Mouse (Mus musculus): ENCODE results near the gene Lrp4. TPM values are rescaled to one million over a fixed set of nuclear protein-coding genes. Genes with fewer than 3 reads are reported as not detected.

Lrp4 gene
- polyA plus RNA-seq, 1 experiment from 2014 or later: 1.9 TPM

DNA sequence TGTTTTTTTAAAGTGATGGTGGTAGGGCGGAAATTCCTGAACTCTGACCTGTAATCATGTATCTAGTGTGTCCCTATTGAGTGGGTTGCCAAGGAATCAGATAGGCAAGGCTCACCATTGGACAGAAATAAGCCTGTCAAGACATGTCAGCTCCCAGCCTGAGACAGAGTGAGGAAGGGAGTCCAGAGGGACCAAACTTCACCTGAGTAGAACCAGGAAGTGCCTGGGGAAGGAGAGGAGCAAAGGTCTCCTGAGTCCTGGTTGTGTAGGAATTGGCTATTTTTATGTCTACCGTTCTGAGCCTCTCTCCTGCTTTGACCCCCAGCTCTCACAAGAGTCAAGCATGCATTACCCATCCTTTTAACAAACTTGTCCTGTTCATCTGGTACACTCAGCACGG, 8.6 kb downstream of the Lrp4 start:
- H3K9me3 ChIP-seq (ENCODE audit: control insufficient read depth, low read length): no peaks in the 10 kb centered on the region
- DNase-seq (ENCODE audit: low spot score): no peak
- no peak overlapping the region for H3K9ac ChIP-seq (ENCODE audit: low read depth, low read length)
- H3K27ac ChIP-seq (ENCODE audit: low read depth, low read length): no peak overlapping the region
- no peak for ATAC-seq (replicated peaks; ENCODE audit: low FRiP score)
- no peaks in the 10 kb centered on the region for H3K36me3 ChIP-seq (ENCODE audit: control insufficient read depth, insufficient read depth, low read length)
- WGBS: 79% methylated on average over 3 of the region's 3 CpGs
- H3K4me2 ChIP-seq: no peak overlapping the region
- H3K4me3 ChIP-seq (ENCODE audit: low read depth, low read length): no peak overlapping the region
- peaks cover 22% of the 10 kb centered on the region for H3K4me1 ChIP-seq (replicated peaks; ENCODE audit: control insufficient read depth, insufficient read depth, low read length)
- no peaks in the 10 kb centered on the region for H3K27me3 ChIP-seq (replicated peaks; ENCODE audit: control insufficient read depth, insufficient read depth, low read length)

DNA sequence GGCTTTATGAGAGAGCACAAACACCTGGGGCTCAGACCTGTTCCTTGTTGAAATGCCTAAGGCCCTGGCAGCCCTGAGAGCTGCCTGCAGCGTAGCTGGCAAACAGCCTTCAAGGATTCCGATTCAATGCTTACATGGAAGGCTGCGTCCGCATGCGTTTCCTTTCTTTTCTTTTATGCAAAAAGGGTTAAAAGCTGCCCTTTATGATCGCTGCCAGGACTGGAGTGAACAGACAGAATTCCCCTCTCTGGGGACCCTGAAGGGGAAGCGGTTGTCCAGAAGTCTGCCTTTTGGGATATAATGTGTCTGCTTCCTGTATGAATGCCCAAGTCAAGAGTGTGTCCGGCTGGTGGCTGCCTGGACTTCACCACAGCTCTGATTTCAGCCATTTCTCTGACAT, 10.3 kb downstream of the Lrp4 start:
- H3K27me3 ChIP-seq (replicated peaks; ENCODE audit: control insufficient read depth, insufficient read depth, low read length): no peaks in the 10 kb centered on the region
- H3K36me3 ChIP-seq (ENCODE audit: control insufficient read depth, insufficient read depth, low read length): no peaks in the 10 kb centered on the region
- DNase-seq (ENCODE audit: low spot score): no peak
- peaks cover 9% of the 10 kb centered on the region for H3K4me1 ChIP-seq (replicated peaks; ENCODE audit: control insufficient read depth, insufficient read depth, low read length)
- no peak overlapping the region for H3K4me3 ChIP-seq (ENCODE audit: low read depth, low read length)
- H3K27ac ChIP-seq (ENCODE audit: low read depth, low read length): no peak overlapping the region
- no peak for ATAC-seq (replicated peaks; ENCODE audit: low FRiP score)
- WGBS: 79% methylated on average over 8 of the region's 8 CpGs
- no peaks in the 10 kb centered on the region for H3K9me3 ChIP-seq (ENCODE audit: control insufficient read depth, low read length)
- H3K4me2 ChIP-seq: no peak overlapping the region
- no peak overlapping the region for H3K9ac ChIP-seq (ENCODE audit: low read depth, low read length)

DNA sequence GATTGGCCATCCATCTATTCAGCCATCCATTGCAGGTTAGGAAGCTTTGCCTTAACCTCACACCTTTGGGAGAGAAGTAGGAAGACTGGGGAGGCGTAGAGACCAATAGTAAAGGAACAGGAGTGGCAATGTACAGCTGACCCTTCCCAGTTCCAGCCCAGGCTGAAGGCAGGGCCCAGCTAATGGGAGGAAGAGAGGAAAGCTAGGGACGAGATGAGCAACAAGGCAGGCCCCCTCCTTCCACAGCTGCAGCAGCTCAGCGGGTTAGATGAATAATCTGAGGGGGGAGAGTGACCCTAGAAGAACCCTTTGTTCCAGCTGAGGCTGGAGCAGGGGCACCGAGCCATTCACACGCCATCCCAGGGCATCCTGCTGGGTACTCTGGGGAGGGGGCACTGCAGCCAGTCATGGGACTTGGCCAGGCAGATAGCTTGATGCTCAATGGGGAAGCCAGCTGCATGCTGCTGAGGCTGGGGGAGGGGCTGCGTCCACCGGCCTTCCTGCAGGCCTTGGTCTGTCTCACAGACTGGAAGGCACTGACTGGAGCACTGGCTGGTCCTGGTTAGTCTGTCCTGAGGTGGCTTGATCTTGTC, 12.8 kb downstream of the Lrp4 start:
- no peak for DNase-seq (ENCODE audit: low spot score)
- no peak overlapping the region for H3K9ac ChIP-seq (ENCODE audit: low read depth, low read length)
- WGBS: 37% methylated on average over 7 of the region's 7 CpGs

DNA sequence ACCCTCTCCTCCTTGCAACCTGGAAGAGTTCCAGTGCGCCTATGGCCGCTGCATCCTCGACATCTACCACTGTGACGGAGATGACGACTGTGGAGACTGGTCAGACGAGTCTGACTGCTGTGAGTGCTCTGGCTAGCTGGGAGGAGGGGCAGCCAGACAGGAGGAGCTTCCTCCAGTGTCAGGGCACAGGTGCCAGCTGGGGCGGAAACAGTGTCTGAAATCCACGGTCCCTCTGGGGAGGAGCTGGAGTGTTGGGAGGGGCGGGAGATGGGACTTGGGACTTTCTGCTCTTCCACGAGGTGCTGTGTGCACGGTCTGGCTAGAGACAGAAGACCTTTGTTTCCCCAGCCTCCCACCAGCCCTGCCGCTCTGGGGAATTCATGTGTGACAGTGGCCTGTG, 17.0 kb downstream of the Lrp4 start:
- no peaks in the 10 kb centered on the region for H3K27me3 ChIP-seq (replicated peaks; ENCODE audit: control insufficient read depth, insufficient read depth, low read length)
- no peaks in the 10 kb centered on the region; the same call in none of the 2 replicates for H3K4me1 ChIP-seq (replicated peaks; ENCODE audit: control insufficient read depth, insufficient read depth, low read length)
- WGBS: 77% methylated on average over 12 of the region's 12 CpGs
- DNase-seq (ENCODE audit: low spot score) (no peak), ATAC-seq (replicated peaks; ENCODE audit: low FRiP score) (no peak)
- no peak overlapping the region for H3K4me2 ChIP-seq
- H3K9ac ChIP-seq (ENCODE audit: low read depth, low read length): no peak overlapping the region
- no peak overlapping the region for H3K4me3 ChIP-seq (ENCODE audit: low read depth, low read length)
- H3K36me3 ChIP-seq (ENCODE audit: control insufficient read depth, insufficient read depth, low read length): peaks cover 7% of the 10 kb centered on the region; the same call in 1 of the 2 replicates
- H3K27ac ChIP-seq (ENCODE audit: low read depth, low read length): no peak overlapping the region
- H3K9me3 ChIP-seq (ENCODE audit: control insufficient read depth, low read length): no peaks in the 10 kb centered on the region

More for the DNA sequence above, 12.8 kb downstream of the Lrp4 start:
- no peaks in the 10 kb centered on the region for H3K27me3 ChIP-seq (replicated peaks; ENCODE audit: control insufficient read depth, insufficient read depth, low read length)
- no peak for ATAC-seq (replicated peaks; ENCODE audit: low FRiP score)
- no peaks in the 10 kb centered on the region for H3K9me3 ChIP-seq (ENCODE audit: control insufficient read depth, low read length)
- H3K4me3 ChIP-seq (ENCODE audit: low read depth, low read length): no peak overlapping the region
- no peaks in the 10 kb centered on the region for H3K4me1 ChIP-seq (replicated peaks; ENCODE audit: control insufficient read depth, insufficient read depth, low read length)
- no peak overlapping the region for H3K4me2 ChIP-seq
- peaks cover 2% of the 10 kb centered on the region; the same call in 1 of the 2 replicates for H3K36me3 ChIP-seq (ENCODE audit: control insufficient read depth, insufficient read depth, low read length)
- no peak overlapping the region for H3K27ac ChIP-seq (ENCODE audit: low read depth, low read length)

DNA sequence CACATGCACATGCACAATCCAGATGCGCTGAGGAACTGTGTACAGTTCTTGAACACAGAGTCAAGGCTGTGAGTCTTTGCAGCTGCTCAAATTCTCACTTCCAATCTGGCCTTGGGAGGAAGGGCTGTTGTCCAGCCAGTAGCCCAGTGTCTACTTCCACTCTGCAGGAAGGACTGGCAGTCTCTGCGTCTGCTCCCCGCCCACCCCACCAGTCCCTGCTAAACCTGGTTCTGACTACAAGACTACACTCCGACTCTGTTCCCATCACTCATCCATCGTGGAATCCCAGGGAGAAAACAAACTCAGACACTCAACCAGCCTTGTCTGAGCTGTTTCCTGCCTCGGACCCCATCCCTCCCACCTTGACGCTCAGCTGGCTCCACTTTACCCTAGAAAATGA, 18.5 kb downstream of the Lrp4 start:
- Histone ChIP-seq H3K4me2 (no peak overlapping the region), H3K9ac (ENCODE audit: low read depth, low read length) (no peak overlapping the region), H3K4me1 (replicated peaks; ENCODE audit: control insufficient read depth, insufficient read depth, low read length) (no peaks in the 10 kb centered on the region; the same call in none of the 2 replicates), H3K27ac (ENCODE audit: low read depth, low read length) (no peak overlapping the region), H3K4me3 (ENCODE audit: low read depth, low read length) (no peak overlapping the region), H3K27me3 (replicated peaks; ENCODE audit: control insufficient read depth, insufficient read depth, low read length) (no peaks in the 10 kb centered on the region), H3K36me3 (ENCODE audit: control insufficient read depth, insufficient read depth, low read length) (peaks cover 7% of the 10 kb centered on the region; the same call in 1 of the 2 replicates), H3K9me3 (ENCODE audit: control insufficient read depth, low read length) (no peaks in the 10 kb centered on the region)
- ATAC-seq (replicated peaks; ENCODE audit: low FRiP score) (no peak), DNase-seq (ENCODE audit: low spot score) (no peak)
- WGBS: 67% methylated on average over 7 of the region's 7 CpGs

DNA sequence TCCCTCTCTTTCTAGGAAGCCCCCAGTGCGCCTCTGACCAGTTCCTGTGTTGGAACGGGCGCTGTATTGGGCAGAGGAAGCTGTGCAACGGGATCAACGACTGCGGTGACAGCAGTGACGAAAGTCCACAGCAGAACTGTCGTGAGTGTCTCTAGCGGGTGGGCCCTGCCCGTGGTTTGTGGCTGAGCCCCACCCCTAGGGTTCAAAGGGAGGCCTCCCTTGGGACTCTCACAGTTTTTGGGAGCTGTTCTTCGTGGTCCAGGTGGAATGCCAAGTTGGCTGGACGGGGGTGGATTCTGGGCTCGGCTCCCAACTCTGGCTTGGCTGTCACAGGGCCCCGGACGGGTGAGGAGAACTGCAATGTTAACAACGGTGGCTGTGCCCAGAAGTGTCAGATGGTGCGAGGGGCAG, 18.9 kb downstream of the Lrp4 start:
- H3K9me3 ChIP-seq (ENCODE audit: control insufficient read depth, low read length): no peaks in the 10 kb centered on the region
- H3K4me2 ChIP-seq: no peak overlapping the region
- H3K27me3 ChIP-seq (replicated peaks; ENCODE audit: control insufficient read depth, insufficient read depth, low read length): no peaks in the 10 kb centered on the region
- peaks cover 7% of the 10 kb centered on the region; the same call in 1 of the 2 replicates for H3K36me3 ChIP-seq (ENCODE audit: control insufficient read depth, insufficient read depth, low read length)
- no peaks in the 10 kb centered on the region; the same call in none of the 2 replicates for H3K4me1 ChIP-seq (replicated peaks; ENCODE audit: control insufficient read depth, insufficient read depth, low read length)
- no peak overlapping the region for H3K9ac ChIP-seq (ENCODE audit: low read depth, low read length)
- DNase-seq (ENCODE audit: low spot score) (no peak), ATAC-seq (replicated peaks; ENCODE audit: low FRiP score) (no peak)
- 52% methylated on average over 17 of the region's 17 CpGs for WGBS
- H3K4me3 ChIP-seq (ENCODE audit: low read depth, low read length): no peak overlapping the region
- no peak overlapping the region for H3K27ac ChIP-seq (ENCODE audit: low read depth, low read length)

DNA sequence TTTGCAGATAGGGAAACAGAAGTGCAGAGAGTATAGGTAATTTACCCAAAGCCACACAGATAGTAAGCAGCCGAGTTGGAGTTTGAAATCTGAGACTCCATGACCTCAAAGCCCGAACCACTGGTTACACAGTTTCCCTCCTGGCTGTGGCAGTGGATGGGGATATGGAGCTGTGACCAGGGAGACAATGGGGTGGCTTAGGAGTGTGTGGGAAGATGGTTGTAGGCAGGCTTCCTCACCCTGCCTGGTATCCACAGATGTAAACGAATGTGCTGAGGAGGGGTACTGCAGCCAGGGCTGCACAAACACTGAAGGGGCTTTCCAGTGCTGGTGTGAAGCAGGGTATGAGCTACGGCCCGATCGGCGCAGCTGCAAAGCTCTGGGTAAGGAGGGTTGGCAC, 19.5 kb downstream of the Lrp4 start:
- H3K9ac ChIP-seq (ENCODE audit: low read depth, low read length): no peak overlapping the region; the same call in 1 of the 2 replicates
- no peaks in the 10 kb centered on the region; the same call in none of the 2 replicates for H3K4me1 ChIP-seq (replicated peaks; ENCODE audit: control insufficient read depth, insufficient read depth, low read length)
- peaks cover 7% of the 10 kb centered on the region; the same call in 1 of the 2 replicates for H3K36me3 ChIP-seq (ENCODE audit: control insufficient read depth, insufficient read depth, low read length)
- H3K4me2 ChIP-seq: no peak overlapping the region
- H3K27me3 ChIP-seq (replicated peaks; ENCODE audit: control insufficient read depth, insufficient read depth, low read length): no peaks in the 10 kb centered on the region
- no peak overlapping the region for H3K4me3 ChIP-seq (ENCODE audit: low read depth, low read length)
- ATAC-seq (replicated peaks; ENCODE audit: low FRiP score) (no peak), DNase-seq (ENCODE audit: low spot score) (no peak)
- no peaks in the 10 kb centered on the region for H3K9me3 ChIP-seq (ENCODE audit: control insufficient read depth, low read length)
- no peak overlapping the region for H3K27ac ChIP-seq (ENCODE audit: low read depth, low read length)
- 70% methylated on average over 7 of the region's 7 CpGs for WGBS

DNA sequence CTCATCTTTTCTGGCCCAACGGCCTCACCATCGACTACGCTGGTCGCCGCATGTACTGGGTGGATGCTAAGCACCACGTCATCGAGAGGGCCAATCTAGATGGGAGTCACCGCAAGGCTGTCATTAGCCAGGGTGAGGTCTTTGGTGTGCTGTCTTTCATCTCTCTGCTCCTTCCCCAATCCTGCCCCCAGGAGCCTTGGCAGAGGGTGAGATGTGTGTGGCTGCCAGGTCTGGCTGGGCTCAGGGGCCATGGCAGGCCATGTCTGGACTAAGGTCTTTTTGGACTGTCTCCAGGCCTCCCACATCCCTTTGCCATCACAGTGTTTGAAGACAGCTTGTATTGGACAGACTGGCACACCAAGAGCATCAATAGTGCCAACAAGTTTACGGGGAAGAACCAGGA, 23.1 kb downstream of the Lrp4 start:
- no peak overlapping the region for H3K27ac ChIP-seq (ENCODE audit: low read depth, low read length)
- ATAC-seq (replicated peaks; ENCODE audit: low FRiP score) (no peak), DNase-seq (ENCODE audit: low spot score) (no peak)
- no peaks in the 10 kb centered on the region for H3K27me3 ChIP-seq (replicated peaks; ENCODE audit: control insufficient read depth, insufficient read depth, low read length)
- H3K4me1 ChIP-seq (replicated peaks; ENCODE audit: control insufficient read depth, insufficient read depth, low read length): no peaks in the 10 kb centered on the region; the same call in none of the 2 replicates
- WGBS: 90% methylated on average over 9 of the region's 9 CpGs
- H3K4me2 ChIP-seq: no peak overlapping the region
- H3K9me3 ChIP-seq (ENCODE audit: control insufficient read depth, low read length): no peaks in the 10 kb centered on the region
- no peak overlapping the region for H3K4me3 ChIP-seq (ENCODE audit: low read depth, low read length)
- no peak overlapping the region for H3K9ac ChIP-seq (ENCODE audit: low read depth, low read length)
- peaks cover 5% of the 10 kb centered on the region; the same call in 1 of the 2 replicates for H3K36me3 ChIP-seq (ENCODE audit: control insufficient read depth, insufficient read depth, low read length)

Data from liver, embryonic 11.5 days (tissue).